Mouse (Mus musculus): Measurements from ENCODE around the gene Gp1bb. TPM values are rescaled to one million over a fixed set of nuclear protein-coding genes. Genes with fewer than 3 reads are reported as not detected.

Gene Gp1bb
- 1 to 10 TPM in 1 of 4 experiments, under 1 TPM in 1, not detected in 2; 0.63 to 1.4 TPM for total RNA-seq (2022)

DNA sequence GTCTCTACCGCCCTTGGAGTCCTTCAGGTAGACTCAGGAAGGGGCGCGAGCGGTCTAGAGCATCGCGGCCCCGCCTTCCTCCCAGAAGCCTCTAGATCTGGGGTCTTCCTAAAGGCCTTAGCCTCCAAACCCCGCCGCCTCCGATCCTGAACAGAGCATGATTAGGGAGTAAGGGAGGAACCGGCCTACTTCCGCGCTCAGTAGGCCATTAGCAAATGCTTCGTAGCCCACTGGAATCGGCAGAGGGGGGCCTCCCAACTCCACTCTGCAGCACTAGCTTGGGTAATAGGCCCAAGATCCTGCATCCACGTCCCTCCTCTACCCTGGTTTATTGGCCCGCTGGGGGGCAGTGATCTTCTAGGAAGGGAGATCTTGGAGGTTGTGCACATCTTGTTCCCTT is at the start of gene Gp1bb:
TSS of gene Gp1bb (minus strand) at position 385 of the 400 bp plus-strand sequence.
- no peak for DNase-seq (ENCODE audit: low spot score in 2 of 2)

DNA sequence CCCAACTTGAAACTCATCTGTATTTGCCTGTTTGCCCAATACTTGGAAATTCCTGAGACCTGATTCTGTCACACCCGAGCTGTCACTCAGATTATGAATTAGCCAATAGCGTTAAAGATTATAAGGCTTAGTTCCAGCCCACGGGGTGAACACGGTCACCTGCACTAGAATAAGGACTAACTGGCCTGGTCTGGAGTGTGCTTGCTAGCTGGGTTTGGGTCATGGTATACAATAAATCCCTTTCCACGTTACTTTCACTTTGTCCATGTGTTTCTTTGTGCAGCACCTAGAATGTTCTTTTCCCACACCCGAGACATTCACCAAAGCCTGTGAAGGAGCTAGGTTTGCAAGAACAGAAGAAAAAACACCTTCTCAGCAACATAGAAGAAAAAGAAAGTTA is 47.7 kb upstream of the Gp1bb start:
- no peak for DNase-seq (ENCODE audit: low spot score in 2 of 2)

GRCm38 (mm10) chr16:18658597-18658996 is 36.4 kb upstream of the Gp1bb start:
- DNase-seq (ENCODE audit: low spot score in 2 of 2) = no peak

DNA sequence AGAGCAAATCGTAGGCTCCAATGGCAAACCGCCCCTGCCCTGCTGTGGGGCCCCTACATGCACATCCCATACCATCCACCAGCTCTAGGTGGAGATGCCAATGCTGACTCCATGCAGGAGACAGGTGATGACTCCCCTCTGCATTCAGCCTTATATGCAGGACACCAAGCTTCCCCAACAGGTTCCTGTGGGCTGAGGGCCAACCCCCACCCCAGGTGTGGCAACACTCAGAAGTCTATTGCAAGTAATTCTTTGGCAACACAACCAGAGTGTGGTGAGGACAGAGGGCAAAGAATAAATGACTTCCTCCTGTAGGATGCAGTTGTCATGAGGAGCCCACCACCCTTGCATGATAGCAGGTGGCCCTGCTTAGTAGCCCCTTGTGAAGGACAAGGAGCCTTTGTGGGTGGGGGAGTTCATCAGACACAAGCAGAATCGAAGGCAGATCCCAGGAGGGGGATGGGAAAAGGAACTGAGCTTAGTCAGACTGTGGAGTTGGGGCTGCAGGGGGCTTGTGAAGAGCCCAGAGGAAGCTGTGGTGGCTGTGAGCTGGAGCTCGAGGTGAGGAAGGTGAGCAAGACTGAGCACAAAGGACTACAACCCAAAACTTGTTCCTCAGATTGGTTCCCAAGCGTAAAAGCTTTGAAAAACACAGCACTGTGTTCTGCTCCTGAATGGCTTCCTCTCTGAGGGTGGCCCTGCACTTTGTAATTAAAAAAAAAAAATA is 33.3 kb upstream of the Gp1bb start:
- no peak for DNase-seq (ENCODE audit: low spot score in 2 of 2)

DNA sequence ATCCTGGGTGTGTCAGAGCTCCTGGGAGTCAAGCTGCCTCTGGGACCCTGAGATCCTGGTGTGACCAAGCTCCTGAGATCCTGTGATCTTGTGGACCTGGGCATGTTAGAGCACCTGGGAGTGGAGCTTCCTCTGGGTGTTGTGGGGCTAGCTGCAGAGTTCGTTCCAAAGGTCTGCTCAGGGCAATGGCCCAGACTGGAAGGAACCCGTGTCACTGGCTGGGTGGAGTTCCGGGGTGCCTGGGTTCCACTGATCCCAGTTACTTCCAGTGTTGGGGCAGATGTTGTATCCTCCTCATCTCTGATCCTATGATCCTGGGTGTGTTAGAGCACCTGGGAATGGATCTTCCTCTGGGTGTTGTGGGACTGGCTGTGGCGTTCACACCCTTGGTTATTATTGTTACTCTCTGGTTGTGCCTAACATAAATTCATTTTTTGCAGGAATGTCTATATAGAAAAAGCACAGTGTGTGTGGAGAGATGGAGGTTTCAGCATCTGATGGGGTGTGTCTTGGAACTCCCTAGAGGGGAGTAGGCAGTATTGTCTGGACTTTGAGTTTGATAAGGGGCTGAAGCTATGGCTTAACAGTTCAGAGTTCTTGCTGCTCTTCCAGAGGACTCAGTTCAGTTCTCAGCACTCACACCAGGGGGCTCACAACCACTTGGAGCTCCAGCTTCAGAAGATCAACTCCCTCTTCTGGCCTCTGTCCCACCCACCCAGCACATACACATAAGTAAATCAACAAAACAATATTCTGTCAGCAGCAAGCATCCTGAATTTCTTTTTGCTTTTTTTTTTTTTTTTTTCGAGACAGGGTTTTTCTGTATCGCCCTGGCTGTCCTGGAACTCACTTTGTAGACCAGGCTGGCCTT is 31.3 kb upstream of the Gp1bb start:
- DNase-seq (ENCODE audit: low spot score in 2 of 2) = no peak

- DNase-seq (ENCODE audit: low spot score in 2 of 2) = no peak
Observed at GRCm38 (mm10) chr16:18649126-18649525, 26.9 kb upstream of the Gp1bb start.

DNA sequence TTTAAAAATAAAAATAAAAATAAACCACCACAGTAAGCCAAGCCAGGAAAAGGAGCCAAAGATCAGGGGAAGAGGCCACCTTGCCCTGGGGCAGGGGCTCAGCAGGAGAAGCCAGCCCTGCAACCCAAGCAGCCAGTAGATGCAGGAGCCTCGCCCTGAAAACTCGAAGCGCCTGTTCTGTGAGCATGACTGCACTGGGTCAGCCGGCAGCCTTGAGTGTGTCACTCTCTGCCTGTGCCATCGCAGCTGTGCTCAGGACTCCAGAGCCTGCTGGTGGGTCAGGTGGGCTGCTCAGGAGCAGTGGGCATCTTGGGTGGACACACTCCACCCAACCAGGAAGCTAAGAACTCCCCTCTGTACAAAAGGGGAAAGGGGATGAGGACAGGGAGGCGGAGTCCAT is 23.1 kb upstream of the Gp1bb start:
- DNase-seq (ENCODE audit: low spot score in 2 of 2) = no peak

DNA sequence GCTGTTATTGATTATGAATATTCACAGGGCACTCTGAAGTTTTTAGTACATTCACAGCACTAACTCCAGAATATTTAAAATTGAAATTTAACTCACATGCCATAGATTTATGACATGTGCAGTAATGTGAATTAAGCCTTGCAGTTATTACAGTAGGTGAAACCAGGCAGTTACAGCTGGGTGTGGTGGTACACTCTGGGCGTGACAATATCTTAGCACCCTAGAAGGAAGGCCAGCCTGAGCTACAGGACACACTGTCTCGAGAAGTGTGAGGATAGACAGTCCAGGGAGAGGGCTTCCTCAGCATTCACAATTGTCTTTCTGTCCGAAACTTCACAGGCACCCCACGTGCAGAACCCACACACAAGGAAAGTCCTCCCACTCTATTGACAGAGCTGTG is 22.3 kb upstream of the Gp1bb start:
- DNase-seq (ENCODE audit: low spot score in 2 of 2) = no peak

GRCm38 (mm10) chr16:18643406-18643998 is 21.3 kb upstream of the Gp1bb start:
- no peak for DNase-seq (ENCODE audit: low spot score in 2 of 2)

DNA sequence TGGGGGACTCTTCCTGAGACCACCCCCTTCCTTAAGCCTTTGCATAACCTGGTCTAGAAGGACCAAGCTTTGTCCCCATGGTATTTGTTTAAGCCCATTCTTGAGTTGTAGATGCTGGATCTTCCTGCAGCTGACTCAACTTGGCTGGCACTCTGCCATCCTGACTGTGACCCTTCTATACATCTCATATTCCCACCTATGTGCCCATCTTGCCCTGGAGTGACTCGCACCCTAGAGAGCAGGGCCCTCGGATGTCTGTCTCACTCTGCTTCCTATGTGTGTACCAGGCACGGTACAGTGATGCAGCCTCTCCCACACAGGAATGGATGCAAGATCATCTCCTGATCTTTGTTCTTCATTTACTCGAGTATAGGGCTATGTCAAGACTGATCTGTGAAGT is 20.7 kb upstream of the Gp1bb start:
- no peak for DNase-seq (ENCODE audit: low spot score in 2 of 2)

DNA sequence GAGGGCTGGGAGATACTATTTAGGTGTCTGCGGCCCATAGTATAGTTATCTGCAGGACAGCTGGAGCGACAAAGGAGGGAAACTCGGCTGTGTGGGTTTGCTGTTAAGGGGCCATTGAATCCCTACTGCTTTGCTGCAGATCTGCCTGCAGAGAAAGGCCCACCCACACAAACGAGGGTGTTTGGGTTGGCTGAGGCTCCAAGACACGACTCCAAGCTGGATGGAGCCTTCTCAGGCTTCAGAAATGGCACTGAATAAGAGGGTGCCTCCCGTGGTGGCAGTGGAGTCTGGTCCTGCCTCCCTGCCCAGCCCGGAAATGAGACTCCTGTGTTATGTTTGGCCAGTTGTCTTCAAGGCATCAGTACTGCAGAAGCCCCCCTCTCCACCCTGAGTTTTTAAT is 20.1 kb upstream of the Gp1bb start:
- DNase-seq (ENCODE audit: low spot score in 2 of 2) = no peak

- DNase-seq (ENCODE audit: low spot score in 2 of 2) = no peak
Observed at GRCm38 (mm10) chr16:18639382-18639929, 17.3 kb upstream of the Gp1bb start.

- DNase-seq (ENCODE audit: low spot score in 2 of 2) = no peak
Observed at GRCm38 (mm10) chr16:18638396-18638795, 16.2 kb upstream of the Gp1bb start.

DNA sequence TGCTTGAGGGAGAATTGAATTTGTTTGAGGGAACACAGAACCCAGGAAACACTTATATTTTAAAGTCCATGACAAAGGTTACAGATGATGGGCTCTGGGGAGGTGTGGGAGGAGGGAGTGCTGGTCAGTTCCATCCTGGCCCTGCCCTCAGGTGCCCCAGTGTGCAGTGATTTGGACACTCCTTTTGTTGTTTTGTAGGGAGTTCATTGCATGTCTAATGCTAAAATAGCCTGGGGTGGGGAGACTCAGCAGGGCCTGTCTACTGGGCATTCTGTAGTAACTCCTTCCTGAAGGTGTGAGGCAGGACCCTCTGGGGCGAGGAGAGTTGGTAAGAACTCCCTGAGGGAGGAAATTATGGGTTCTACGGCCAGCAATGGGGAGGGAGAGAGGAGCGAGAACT is 14.6 kb upstream of the Gp1bb start:
- no peak for DNase-seq (ENCODE audit: low spot score in 2 of 2)

DNA sequence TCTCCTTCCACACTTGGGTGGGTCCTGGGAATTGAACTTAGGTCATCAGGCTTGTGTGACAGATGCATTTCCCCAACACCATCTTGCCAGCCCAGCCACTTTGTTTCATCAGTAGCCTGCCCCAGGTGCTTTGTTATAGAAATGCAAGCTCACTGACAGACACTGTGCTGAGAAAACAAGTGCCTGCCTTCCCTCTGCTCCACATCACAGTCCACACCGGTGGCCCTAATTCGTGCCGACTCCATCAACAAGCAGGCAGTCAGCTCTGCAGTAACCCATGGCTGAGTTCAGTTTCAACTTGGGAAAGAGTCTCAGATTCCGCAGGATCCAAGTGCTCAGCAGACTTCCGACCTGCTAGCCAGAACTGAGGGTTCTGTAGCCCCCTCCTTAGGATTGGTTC is 14.2 kb upstream of the Gp1bb start:
- no peak for DNase-seq (ENCODE audit: low spot score in 2 of 2)

DNA sequence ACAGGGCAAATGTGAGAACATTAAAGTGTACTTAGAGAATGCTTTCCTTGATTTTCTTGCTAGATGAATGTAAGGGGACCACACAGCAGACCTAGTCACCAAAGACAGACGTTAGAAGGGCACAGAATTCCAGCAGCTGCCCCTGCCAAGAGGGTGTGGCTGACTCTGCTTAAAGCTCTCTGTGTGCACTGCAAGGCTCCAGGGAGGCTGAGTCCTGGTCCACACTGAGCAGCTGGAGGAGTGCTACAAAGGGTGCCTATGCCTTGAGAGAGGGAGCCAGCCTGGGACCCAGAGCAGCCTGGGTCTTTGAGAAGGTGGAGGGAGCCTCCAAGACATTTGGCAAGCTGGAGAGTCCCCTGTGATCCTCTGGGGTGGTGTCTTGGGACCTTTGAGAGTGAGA is 11.1 kb upstream of the Gp1bb start:
- no peak for DNase-seq (ENCODE audit: low spot score in 2 of 2)

- no peak for DNase-seq (ENCODE audit: low spot score in 2 of 2)
Observed at GRCm38 (mm10) chr16:18632816-18633215, 10.6 kb upstream of the Gp1bb start.

- DNase-seq (ENCODE audit: low spot score in 2 of 2) = peak in 1 of 2 experiments; percentile 25
Observed at GRCm38 (mm10) chr16:18632059-18632458, 9.9 kb upstream of the Gp1bb start.

DNA sequence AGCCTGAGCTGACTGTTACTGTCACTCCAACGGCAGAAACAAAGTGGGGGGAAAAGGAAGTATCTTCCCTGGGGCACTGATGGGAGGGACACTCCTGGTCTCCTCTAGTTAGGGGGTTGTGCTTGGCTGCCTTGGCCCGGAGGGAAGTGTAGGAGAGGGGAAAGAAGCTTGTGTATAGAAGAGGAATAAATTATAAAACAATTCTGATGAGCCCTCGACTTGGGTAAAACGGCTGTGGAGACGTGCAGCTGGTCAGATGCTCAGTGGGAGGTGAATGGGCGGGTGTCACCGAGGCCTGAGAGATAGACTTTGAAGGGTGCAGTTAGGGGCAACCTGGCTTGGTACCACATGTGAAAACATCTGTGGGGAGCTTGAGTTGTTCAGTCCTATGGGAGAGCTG is 8.9 kb upstream of the Gp1bb start:
- DNase-seq (ENCODE audit: low spot score in 2 of 2) = no peak

DNA sequence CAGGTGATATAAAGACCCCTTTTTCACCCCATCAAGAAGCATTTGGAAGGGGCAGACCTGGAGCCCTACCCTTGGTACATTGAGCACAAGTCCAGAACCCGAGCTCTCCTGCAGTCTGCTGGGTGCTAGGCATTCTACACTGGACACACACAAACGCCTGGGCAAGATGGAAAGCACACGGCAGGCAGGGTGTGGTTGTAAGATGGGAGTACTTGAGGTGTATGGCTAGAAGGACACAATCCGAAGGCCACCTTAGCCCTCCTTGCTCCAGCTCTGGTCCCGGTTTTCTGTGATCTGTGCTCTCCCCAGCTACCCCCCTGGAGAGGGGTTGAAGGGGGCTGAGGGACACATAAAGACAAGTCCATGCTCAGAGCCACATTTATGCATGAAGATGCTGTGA is 8.1 kb upstream of the Gp1bb start:
- DNase-seq (ENCODE audit: low spot score in 2 of 2) = no peak

GRCm38 (mm10) chr16:18629390-18630231 is 7.4 kb upstream of the Gp1bb start, which contains the start of gene Sept5:
Gene Sept5 (minus strand): TSS chr16:18629954.
- peak; percentile 30 to 56 for DNase-seq (ENCODE audit: low spot score in 2 of 2)

All from layer of hippocampus, adult 8-10 months (tissue).